Mouse (Mus musculus): ENCODE results near the gene Dock11. TPM values are rescaled to one million over a fixed set of nuclear protein-coding genes. Genes with fewer than 3 reads are reported as not detected.

The Dock11 gene
- polyA plus RNA-seq, 1 experiment from 2014 or later = 12.1 TPM

GRCm38 (mm10) chrX:35951945-35952344 lies 63.3 kb downstream of the Dock11 start:
- ATAC-seq (ENCODE audit: insufficient number of reproducible peaks, low FRiP score) = no peak
- H3K36me3 ChIP-seq = 0 out of 2 replicates have a peak, but pooled peaks cover 5% of the 10 kb centered on the region
- no peak overlapping the region for H3K4me2 ChIP-seq
- H3K27me3 ChIP-seq (replicated peaks) = no peaks in the 10 kb centered on the region
- no peaks in the 10 kb centered on the region for H3K9me3 ChIP-seq (replicated peaks)
- no peaks in the 10 kb centered on the region for H3K4me1 ChIP-seq (replicated peaks)
- no peak overlapping the region for H3K9ac ChIP-seq
- 65% methylated on average over 3 of the region's 3 CpGs for WGBS
- no peak overlapping the region for H3K27ac ChIP-seq (ENCODE audit: poor library complexity, severe bottlenecking)
- H3K4me3 ChIP-seq = no peak overlapping the region

GRCm38 (mm10) chrX:35952521-35953095 lies 64.0 kb downstream of the Dock11 start:
- Histone ChIP-seq H3K4me2 (no peak overlapping the region), H3K4me3 (no peak overlapping the region), H3K9ac (no peak overlapping the region), H3K27me3 (replicated peaks) (no peaks in the 10 kb centered on the region), H3K4me1 (replicated peaks) (no peaks in the 10 kb centered on the region), H3K27ac (ENCODE audit: poor library complexity, severe bottlenecking) (no peak overlapping the region), H3K9me3 (replicated peaks) (no peaks in the 10 kb centered on the region), H3K36me3 (0 out of 2 replicates have a peak, but pooled peaks cover 5% of the 10 kb centered on the region)
- WGBS = 58% methylated on average over 4 of the region's 4 CpGs
- ATAC-seq (ENCODE audit: insufficient number of reproducible peaks, low FRiP score) = no peak

- no peaks in the 10 kb centered on the region for H3K27me3 ChIP-seq (replicated peaks)
- no peak overlapping the region for H3K9ac ChIP-seq
- H3K4me2 ChIP-seq = no peak overlapping the region
- H3K27ac ChIP-seq (ENCODE audit: poor library complexity, severe bottlenecking) = no peak overlapping the region
- H3K4me3 ChIP-seq = no peak overlapping the region
- no peak for ATAC-seq (ENCODE audit: insufficient number of reproducible peaks, low FRiP score)
- H3K9me3 ChIP-seq (replicated peaks) = no peaks in the 10 kb centered on the region
- H3K36me3 ChIP-seq = 0 out of 2 replicates have a peak, but pooled peaks cover 5% of the 10 kb centered on the region
- H3K4me1 ChIP-seq (replicated peaks) = no peaks in the 10 kb centered on the region
Measured at GRCm38 (mm10) chrX:35956236-35956635, 67.6 kb downstream of the Dock11 start.

GRCm38 (mm10) chrX:35963087-35963486 lies 74.5 kb downstream of the Dock11 start:
- no peak for ATAC-seq (ENCODE audit: insufficient number of reproducible peaks, low FRiP score)
- Histone ChIP-seq H3K4me3 (no peak overlapping the region), H3K4me2 (no peak overlapping the region), H3K36me3 (no peaks in the 10 kb centered on the region), H3K9me3 (replicated peaks) (no peaks in the 10 kb centered on the region), H3K27me3 (replicated peaks) (no peaks in the 10 kb centered on the region), H3K27ac (ENCODE audit: poor library complexity, severe bottlenecking) (no peak overlapping the region), H3K9ac (no peak overlapping the region), H3K4me1 (replicated peaks) (no peaks in the 10 kb centered on the region)
- 53% methylated on average over 6 of the region's 6 CpGs for WGBS

- Histone ChIP-seq H3K27ac (ENCODE audit: poor library complexity, severe bottlenecking) (no peak overlapping the region), H3K9ac (no peak overlapping the region), H3K9me3 (replicated peaks) (no peaks in the 10 kb centered on the region), H3K4me3 (no peak overlapping the region), H3K36me3 (no peaks in the 10 kb centered on the region), H3K27me3 (replicated peaks) (no peaks in the 10 kb centered on the region), H3K4me2 (no peak overlapping the region), H3K4me1 (replicated peaks) (no peaks in the 10 kb centered on the region)
- 77% methylated on average over 1 of the region's 1 CpGs for WGBS
- no peak for ATAC-seq (ENCODE audit: insufficient number of reproducible peaks, low FRiP score)
Measured at GRCm38 (mm10) chrX:35969276-35969675, 80.6 kb downstream of the Dock11 start.

- Histone ChIP-seq H3K9ac (no peak overlapping the region), H3K9me3 (replicated peaks) (no peaks in the 10 kb centered on the region), H3K4me1 (replicated peaks) (no peaks in the 10 kb centered on the region), H3K27me3 (replicated peaks) (no peaks in the 10 kb centered on the region), H3K27ac (ENCODE audit: poor library complexity, severe bottlenecking) (no peak overlapping the region), H3K4me3 (no peak overlapping the region), H3K36me3 (no peaks in the 10 kb centered on the region), H3K4me2 (no peak overlapping the region)
- WGBS = 46% methylated on average over 5 of the region's 5 CpGs
- no peak for ATAC-seq (ENCODE audit: insufficient number of reproducible peaks, low FRiP score)
Measured at GRCm38 (mm10) chrX:35976657-35977056, 88.0 kb downstream of the Dock11 start.

- no peak overlapping the region for H3K27ac ChIP-seq (ENCODE audit: poor library complexity, severe bottlenecking)
- no peaks in the 10 kb centered on the region for H3K9me3 ChIP-seq (replicated peaks)
- ATAC-seq (ENCODE audit: insufficient number of reproducible peaks, low FRiP score) = no peak
- no peaks in the 10 kb centered on the region for H3K36me3 ChIP-seq
- WGBS = 86% methylated on average over 1 of the region's 1 CpGs
- no peak overlapping the region for H3K4me3 ChIP-seq
- H3K27me3 ChIP-seq (replicated peaks) = no peaks in the 10 kb centered on the region
- H3K4me1 ChIP-seq (replicated peaks) = no peaks in the 10 kb centered on the region
- no peak overlapping the region for H3K9ac ChIP-seq
- no peak overlapping the region for H3K4me2 ChIP-seq
Measured at GRCm38 (mm10) chrX:35987981-35988380, 99.3 kb downstream of the Dock11 start.

GRCm38 (mm10) chrX:35990508-35991095 lies 102.0 kb downstream of the Dock11 start:
- H3K4me2 ChIP-seq = no peak overlapping the region
- no peaks in the 10 kb centered on the region for H3K4me1 ChIP-seq (replicated peaks)
- no peaks in the 10 kb centered on the region for H3K27me3 ChIP-seq (replicated peaks)
- 70% methylated on average over 5 of the region's 5 CpGs for WGBS
- no peak overlapping the region for H3K9ac ChIP-seq
- no peak overlapping the region for H3K4me3 ChIP-seq
- no peak overlapping the region for H3K27ac ChIP-seq (ENCODE audit: poor library complexity, severe bottlenecking)
- H3K9me3 ChIP-seq (replicated peaks) = no peaks in the 10 kb centered on the region
- no peak for ATAC-seq (ENCODE audit: insufficient number of reproducible peaks, low FRiP score)
- H3K36me3 ChIP-seq = no peaks in the 10 kb centered on the region

- H3K9ac ChIP-seq = no peak overlapping the region
- H3K27ac ChIP-seq (ENCODE audit: poor library complexity, severe bottlenecking) = no peak overlapping the region
- H3K4me2 ChIP-seq = no peak overlapping the region
- no peaks in the 10 kb centered on the region for H3K36me3 ChIP-seq
- no peaks in the 10 kb centered on the region for H3K4me1 ChIP-seq (replicated peaks)
- H3K9me3 ChIP-seq (replicated peaks) = no peaks in the 10 kb centered on the region
- no peak overlapping the region for H3K4me3 ChIP-seq
- ATAC-seq (ENCODE audit: insufficient number of reproducible peaks, low FRiP score) = no peak
- 78% methylated on average over 6 of the region's 6 CpGs for WGBS
- H3K27me3 ChIP-seq (replicated peaks) = no peaks in the 10 kb centered on the region
Measured at GRCm38 (mm10) chrX:35994226-35994625, 105.6 kb downstream of the Dock11 start.

GRCm38 (mm10) chrX:35997004-35997403 lies 108.4 kb downstream of the Dock11 start:
- Histone ChIP-seq H3K4me1 (replicated peaks) (no peaks in the 10 kb centered on the region), H3K4me3 (no peak overlapping the region)

GRCm38 (mm10) chrX:35997793-35998419 lies 109.3 kb downstream of the Dock11 start:
- H3K4me1 ChIP-seq (replicated peaks) = no peaks in the 10 kb centered on the region
- H3K9me3 ChIP-seq (replicated peaks) = no peaks in the 10 kb centered on the region
- no peaks in the 10 kb centered on the region for H3K27me3 ChIP-seq (replicated peaks)
- ATAC-seq (ENCODE audit: insufficient number of reproducible peaks, low FRiP score) = no peak
- no peak overlapping the region for H3K9ac ChIP-seq
- H3K4me3 ChIP-seq = no peak overlapping the region
- no peak overlapping the region for H3K27ac ChIP-seq (ENCODE audit: poor library complexity, severe bottlenecking)
- WGBS = 68% methylated on average over 5 of the region's 5 CpGs
- H3K4me2 ChIP-seq = no peak overlapping the region
- no peaks in the 10 kb centered on the region for H3K36me3 ChIP-seq

More at GRCm38 (mm10) chrX:35997004-35997403, 108.4 kb downstream of the Dock11 start:
- Histone ChIP-seq H3K9me3 (replicated peaks) (no peaks in the 10 kb centered on the region), H3K27ac (ENCODE audit: poor library complexity, severe bottlenecking) (no peak overlapping the region), H3K27me3 (replicated peaks) (no peaks in the 10 kb centered on the region), H3K36me3 (no peaks in the 10 kb centered on the region), H3K9ac (no peak overlapping the region), H3K4me2 (no peak overlapping the region)
- 6% methylated on average over 2 of the region's 2 CpGs for WGBS
- ATAC-seq (ENCODE audit: insufficient number of reproducible peaks, low FRiP score) = no peak
